Mouse (Mus musculus) kidney, adult 8-10 months (tissue): ENCODE data around the gene Gm49450.
"Not testable (repeated sequence)": the region's sequence is repeated elsewhere in the genome, so short reads cannot be mapped to it uniquely, and the experiment has no call there.

Source experiments
- DNase-seq, 2 experiments: peaks; one replicate each; pipeline ENCODE4 v3.0.0; 2022

Gene Gm49450

GRCm38 (mm10) chr15:98923031-98923537 is 30.3 kb downstream of the Gm49450 start:
- DNase-seq: no peak

DNA sequence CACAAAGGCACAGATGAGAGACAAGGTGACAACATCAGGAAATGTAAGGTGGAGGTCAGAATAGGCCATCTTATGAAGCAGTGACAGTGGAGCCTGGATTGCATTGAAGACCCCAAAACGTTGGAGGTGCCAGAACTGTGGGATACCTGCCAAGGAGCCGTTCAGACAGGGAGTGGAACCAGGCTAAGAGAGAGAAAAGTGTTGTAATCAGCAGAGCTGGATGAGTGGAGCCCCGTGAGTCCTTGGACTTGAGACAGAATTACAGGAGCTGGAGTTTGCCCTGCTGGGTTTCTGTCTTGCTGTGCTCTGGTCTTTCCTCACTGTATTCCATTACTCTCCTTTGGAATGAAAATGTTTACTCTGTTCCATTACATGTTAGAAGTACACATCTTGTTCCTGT is 30.8 kb downstream of the Gm49450 start:
- peak; percentile 65 to 75 for DNase-seq

DNA sequence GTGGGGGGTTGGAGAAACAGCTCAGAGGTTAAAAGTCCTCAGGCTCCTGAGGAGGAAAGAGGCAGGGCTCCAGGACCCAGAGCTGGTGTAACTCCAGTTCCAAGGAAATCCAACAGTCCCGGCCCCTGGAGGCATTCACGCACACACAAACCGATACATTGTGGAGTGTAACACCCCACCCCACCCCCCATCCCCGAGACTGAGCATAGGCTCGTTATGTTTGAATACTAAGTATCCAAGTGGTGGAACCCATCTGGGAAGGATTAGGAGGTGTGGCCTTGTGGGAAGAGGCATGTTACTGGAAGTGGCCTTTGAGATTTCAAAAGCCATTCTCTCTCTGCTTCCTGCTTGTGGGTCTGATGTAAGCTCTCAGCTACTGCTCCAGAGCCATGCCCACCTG is 31.8 kb downstream of the Gm49450 start:
- no peak for DNase-seq

- not testable (repeated sequence) for DNase-seq
These were observed 34.9 kb downstream of the Gm49450 start for GRCm38 (mm10) chr15:98918499-98918895.

GRCm38 (mm10) chr15:98917538-98918498 is 35.5 kb downstream of the Gm49450 start, which contains the start of gene Lmbr1l:
Lmbr1l (minus strand) TSS chr15:98918231.
- peak; percentile 100 for DNase-seq

- no peak for DNase-seq
These were observed 36.3 kb downstream of the Gm49450 start for GRCm38 (mm10) chr15:98917091-98917490.

- DNase-seq: peak in 1 of 2 experiments; percentile 39
These were observed 37.3 kb downstream of the Gm49450 start for GRCm38 (mm10) chr15:98916016-98916415.

DNA sequence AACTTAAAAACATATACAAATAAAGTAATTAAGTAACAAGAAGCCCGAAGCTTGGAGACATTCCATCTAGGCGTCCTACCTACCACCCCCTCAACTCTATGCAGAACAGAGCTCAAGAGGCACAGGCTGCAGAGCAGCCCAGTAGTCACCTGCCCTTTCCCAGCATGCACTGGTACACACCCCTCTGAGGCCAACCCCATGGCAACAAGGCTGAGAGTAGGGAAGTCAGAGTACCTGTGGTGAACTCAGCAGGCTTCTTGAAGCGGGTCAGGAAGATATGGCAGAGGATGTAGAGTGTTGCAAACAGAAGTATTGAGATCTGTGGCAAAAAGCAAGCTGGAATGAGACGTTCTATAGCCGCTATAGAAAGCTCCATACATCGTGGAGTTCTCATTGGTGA is 38.4 kb downstream of the Gm49450 start:
- DNase-seq: no peak

DNA sequence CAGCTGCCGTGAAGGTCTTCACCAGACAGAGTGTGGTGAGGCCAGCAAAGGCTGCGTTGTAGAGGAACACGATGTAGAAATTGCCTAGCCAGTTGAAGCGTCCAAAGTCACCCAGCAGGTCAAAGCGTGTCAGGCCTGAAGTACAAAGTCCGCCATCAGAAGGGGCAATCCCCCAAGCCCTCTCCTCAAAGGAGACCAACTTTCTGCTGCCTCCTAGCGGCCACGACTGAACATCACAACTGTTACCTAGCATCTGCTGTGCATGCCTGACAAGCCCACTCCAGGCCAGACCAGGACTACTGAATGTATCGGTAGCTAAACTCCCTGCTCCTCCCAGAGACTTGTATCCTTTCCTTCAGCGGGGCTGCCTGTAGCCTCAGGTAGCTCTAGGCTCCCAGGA is 48.7 kb downstream of the Gm49450 start:
- peak in 1 of 2 experiments; percentile 39 for DNase-seq

GRCm38 (mm10) chr15:98902600-98902999 is 50.8 kb downstream of the Gm49450 start:
- no peak for DNase-seq

- no peak for DNase-seq
These were observed 51.8 kb downstream of the Gm49450 start for GRCm38 (mm10) chr15:98901530-98901929.

DNA sequence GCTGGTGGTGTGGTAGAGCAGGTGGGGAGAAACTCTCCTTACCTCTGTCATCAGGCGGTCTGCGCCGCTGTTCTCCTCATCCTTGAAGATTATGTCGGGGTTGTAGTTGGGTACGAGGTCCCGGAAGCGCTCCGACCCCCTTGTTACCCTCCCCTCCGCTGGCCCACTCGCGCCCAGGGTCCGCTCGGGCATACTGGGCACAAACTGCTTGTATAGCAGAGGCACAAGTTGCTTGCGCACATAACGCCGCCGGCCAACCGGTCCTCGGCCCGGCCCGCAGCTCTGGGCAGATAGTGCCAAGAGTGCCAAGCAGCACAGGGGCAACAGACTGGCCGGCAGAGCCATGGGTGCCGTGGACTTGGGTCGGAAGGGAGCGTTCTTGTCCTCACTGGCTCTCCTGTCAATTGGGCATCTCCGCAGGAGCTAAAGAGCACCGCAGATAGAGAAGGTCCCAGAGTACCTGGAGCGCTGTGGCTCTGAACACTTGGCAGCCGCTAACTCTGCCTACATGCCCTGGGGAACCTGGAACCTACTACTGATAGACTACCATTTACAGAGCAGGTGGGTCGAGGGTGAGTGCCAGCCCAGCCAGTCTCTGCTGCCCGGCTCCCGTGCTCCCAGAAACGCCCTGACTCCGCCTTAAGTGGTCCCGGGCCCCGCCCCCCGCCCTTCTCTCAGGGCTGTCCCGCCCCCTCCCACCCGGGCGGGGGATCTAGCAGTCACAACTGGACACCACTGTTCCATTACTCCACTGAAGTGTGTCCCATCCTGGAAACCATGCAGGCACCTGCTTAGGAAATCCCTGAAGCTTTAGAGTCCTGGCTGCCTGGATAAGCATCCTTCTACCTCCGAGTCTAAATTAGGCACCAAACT is 55.2 kb downstream of the Gm49450 start, which contains the start of gene Dhh:
TSS of gene Dhh (minus strand) at position 613 of the 873 bp plus-strand sequence.
- no peak for DNase-seq

DNA sequence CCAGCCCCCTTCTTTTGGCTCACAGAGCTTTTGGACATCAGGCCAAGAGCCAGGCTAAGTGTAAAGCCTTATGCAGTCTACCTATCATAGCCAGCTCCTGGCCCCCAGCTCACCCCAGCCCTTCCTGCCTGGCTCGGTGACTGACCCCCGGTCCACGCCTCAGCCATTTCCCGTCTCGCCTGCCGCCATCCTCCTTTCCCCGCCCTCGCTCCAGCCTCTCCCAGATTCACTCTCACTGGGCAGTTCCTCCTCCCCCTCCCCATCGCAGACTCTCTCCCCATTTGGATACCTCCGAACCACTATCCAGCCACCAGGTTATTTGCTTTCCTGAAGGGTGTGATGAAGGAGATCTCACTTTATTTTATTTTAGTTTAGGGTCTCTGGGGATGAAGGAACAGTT is 55.9 kb downstream of the Gm49450 start:
- no peak for DNase-seq

GRCm38 (mm10) chr15:98895635-98896589 is 57.4 kb downstream of the Gm49450 start:
- DNase-seq: no peak

GRCm38 (mm10) chr15:98894746-98895634 is 58.4 kb downstream of the Gm49450 start:
- DNase-seq: no peak

DNA sequence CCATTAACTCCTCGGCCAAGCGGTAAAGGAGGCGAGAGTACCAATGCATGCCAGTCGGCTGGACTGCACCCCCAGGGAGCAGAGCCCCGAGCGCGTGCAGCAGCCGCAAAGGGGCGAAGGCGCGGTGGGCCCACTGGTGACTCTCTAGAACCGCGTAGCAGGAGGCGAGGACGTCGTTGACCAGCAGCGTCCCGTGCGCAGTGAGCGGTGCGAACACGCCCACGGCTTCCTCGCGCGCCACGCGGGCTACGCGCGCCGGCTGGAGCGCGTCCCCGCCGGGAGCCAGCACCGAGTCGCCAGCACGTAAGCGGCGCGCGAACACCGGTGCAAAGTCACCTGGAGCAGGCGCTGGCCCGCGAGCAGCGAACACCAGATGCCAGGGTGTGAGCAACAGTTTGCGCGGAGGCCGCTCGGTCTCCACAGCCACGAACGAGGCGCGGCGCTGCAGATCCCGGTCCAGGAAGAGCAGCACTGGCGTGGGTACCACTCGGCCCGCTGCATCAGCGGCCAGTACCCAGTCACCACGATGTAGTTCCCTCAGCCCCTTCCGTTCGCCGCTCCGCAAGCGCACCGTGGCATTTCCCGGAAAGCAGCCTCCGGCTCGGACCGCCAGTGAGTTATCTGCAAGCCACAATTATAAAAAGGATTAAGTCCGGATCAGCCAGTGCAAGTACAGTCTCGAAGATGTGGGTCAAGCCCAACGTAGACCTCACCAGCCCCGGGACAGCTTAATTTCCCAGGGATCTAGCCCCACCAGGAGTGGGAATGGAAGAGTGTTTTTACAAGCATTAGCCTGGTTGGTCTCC is 59.2 kb downstream of the Gm49450 start, which contains the start of gene Rhebl1:
TSS of gene Rhebl1 (minus strand) at position 601 of the 806 bp plus-strand sequence.
- DNase-seq: no peak

- DNase-seq: no peak
These were observed 60.3 kb downstream of the Gm49450 start for GRCm38 (mm10) chr15:98893036-98893435.

GRCm38 (mm10) chr15:98891907-98892606 is 61.3 kb downstream of the Gm49450 start:
- DNase-seq: peak; percentile 75 to 83

- no peak for DNase-seq
These were observed 62.1 kb downstream of the Gm49450 start for GRCm38 (mm10) chr15:98891198-98891742.
